Mouse (Mus musculus): ENCODE data around the gene Arhgap8. TPM values are rescaled to one million over a fixed set of nuclear protein-coding genes. Genes with fewer than 3 reads are reported as not detected.

Gene Arhgap8
- polyA plus RNA-seq, 1 experiment from 2014 or later, result 0.46 TPM

GRCm38 (mm10) chr15:84702391-84703345 is 17.2 kb upstream of the Arhgap8 start:
- no peak for DNase-seq
- Histone ChIP-seq H3K4me1 (ENCODE audit: control insufficient read depth, insufficient read depth, low read length) (no peaks in the 10 kb centered on the region), H3K27me3 (ENCODE audit: control insufficient read depth, insufficient read depth, low read length) (no peaks in the 10 kb centered on the region), H3K36me3 (ENCODE audit: control insufficient read depth, insufficient read depth, low read length) (no peaks in the 10 kb centered on the region), H3K27ac (replicated peaks; ENCODE audit: low read depth, low read length) (no peak overlapping the region), H3K9ac (replicated peaks; ENCODE audit: low read length) (no peak overlapping the region), H3K4me3 (replicated peaks; ENCODE audit: low read depth, low read length) (no peak overlapping the region), H3K9me3 (ENCODE audit: control insufficient read depth, low read length) (no peaks in the 10 kb centered on the region), H3K4me2 (ENCODE audit: low read length) (no peak overlapping the region)
- WGBS, result 88% methylated on average over 28 of the region's 29 CpGs
- no peak for ATAC-seq (ENCODE audit: low FRiP score, low TSS enrichment)

- no peak overlapping the region for H3K27ac ChIP-seq (replicated peaks; ENCODE audit: low read depth, low read length)
- no peaks in the 10 kb centered on the region for H3K9me3 ChIP-seq (ENCODE audit: control insufficient read depth, low read length)
- 83% methylated on average over 7 of the region's 7 CpGs for WGBS
- no peak overlapping the region for H3K4me2 ChIP-seq (ENCODE audit: low read length)
- H3K27me3 ChIP-seq (ENCODE audit: control insufficient read depth, insufficient read depth, low read length), result no peaks in the 10 kb centered on the region
- H3K9ac ChIP-seq (replicated peaks; ENCODE audit: low read length), result no peak overlapping the region
- DNase-seq (no peak), ATAC-seq (ENCODE audit: low FRiP score, low TSS enrichment) (no peak)
- H3K4me3 ChIP-seq (replicated peaks; ENCODE audit: low read depth, low read length), result no peak overlapping the region
- no peaks in the 10 kb centered on the region for H3K36me3 ChIP-seq (ENCODE audit: control insufficient read depth, insufficient read depth, low read length)
- H3K4me1 ChIP-seq (ENCODE audit: control insufficient read depth, insufficient read depth, low read length), result no peaks in the 10 kb centered on the region
These were observed 15.9 kb upstream of the Arhgap8 start for GRCm38 (mm10) chr15:84703992-84704391.

DNA sequence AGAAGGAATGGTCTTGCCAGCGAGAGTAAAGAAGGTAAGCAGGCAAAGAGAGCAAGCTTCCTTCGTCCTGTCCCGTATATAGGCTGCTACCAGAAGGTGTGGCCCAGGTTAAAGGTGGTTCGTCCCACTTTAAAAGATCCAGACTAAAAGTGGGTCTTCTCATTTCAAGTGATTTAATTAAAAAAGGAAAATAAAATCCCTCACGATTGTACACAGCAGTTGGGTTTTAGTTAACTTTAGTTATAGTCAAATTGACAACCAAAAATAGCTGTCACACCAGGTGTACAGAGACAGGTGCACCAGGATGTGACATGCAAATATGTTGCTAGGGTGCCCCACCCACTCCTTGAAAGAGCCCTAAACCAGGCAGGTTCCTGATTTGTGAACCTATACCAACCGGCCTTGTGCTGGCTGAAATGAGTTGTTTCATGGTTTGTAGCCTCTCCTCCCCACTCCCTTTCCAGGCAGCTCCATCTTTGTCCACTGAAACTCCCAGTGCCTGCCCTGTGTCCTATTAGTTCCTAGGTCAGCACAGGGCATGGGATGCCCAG is 14.4 kb upstream of the Arhgap8 start:
- H3K36me3 ChIP-seq (ENCODE audit: control insufficient read depth, insufficient read depth, low read length), result no peaks in the 10 kb centered on the region
- no peak for DNase-seq
- no peak overlapping the region for H3K27ac ChIP-seq (replicated peaks; ENCODE audit: low read depth, low read length)
- no peaks in the 10 kb centered on the region for H3K4me1 ChIP-seq (ENCODE audit: control insufficient read depth, insufficient read depth, low read length)
- no peaks in the 10 kb centered on the region for H3K27me3 ChIP-seq (ENCODE audit: control insufficient read depth, insufficient read depth, low read length)
- no peak overlapping the region for H3K4me2 ChIP-seq (ENCODE audit: low read length)
- H3K9ac ChIP-seq (replicated peaks; ENCODE audit: low read length), result no peak overlapping the region
- H3K9me3 ChIP-seq (ENCODE audit: control insufficient read depth, low read length), result no peaks in the 10 kb centered on the region
- ATAC-seq (ENCODE audit: low FRiP score, low TSS enrichment), result no peak
- no peak overlapping the region for H3K4me3 ChIP-seq (replicated peaks; ENCODE audit: low read depth, low read length)
- 89% methylated on average over 6 of the region's 6 CpGs for WGBS

DNA sequence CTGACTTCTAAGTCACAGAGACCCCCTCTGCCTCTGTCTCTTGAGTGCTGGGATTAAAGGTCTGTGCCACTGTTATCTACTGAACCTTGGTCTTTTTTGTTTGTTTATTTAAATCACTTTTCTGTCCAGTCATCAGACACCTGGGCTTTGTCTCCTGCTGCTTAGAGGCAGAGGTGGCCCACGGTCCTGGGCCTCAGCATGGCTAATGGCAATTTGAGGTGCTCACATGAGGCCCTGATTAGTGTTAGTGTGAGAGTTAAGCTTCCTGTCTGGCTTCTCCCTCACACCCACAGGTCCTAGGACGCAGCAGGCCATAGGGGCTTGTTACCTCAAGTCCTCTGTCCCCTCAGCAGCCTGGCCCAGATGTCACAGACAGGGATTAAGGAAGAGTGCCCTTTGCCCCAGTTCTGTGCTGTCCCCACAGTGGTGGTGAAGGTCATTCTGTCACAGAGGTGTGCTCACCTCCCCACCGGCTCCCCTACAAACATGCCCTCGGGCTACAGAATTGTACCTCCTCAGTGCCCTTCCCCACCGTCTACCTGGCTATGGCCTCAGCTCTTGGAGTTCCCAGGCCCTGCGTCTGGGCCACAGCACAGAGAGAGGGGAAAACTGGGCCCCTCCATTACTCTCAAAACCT is 12.8 kb upstream of the Arhgap8 start:
- H3K36me3 ChIP-seq (ENCODE audit: control insufficient read depth, insufficient read depth, low read length), result no peaks in the 10 kb centered on the region
- no peak overlapping the region for H3K9ac ChIP-seq (replicated peaks; ENCODE audit: low read length)
- no peaks in the 10 kb centered on the region for H3K27me3 ChIP-seq (ENCODE audit: control insufficient read depth, insufficient read depth, low read length)
- 85% methylated on average over 6 of the region's 6 CpGs for WGBS
- DNase-seq, result no peak
- H3K27ac ChIP-seq (replicated peaks; ENCODE audit: low read depth, low read length), result no peak overlapping the region
- no peak overlapping the region for H3K4me3 ChIP-seq (replicated peaks; ENCODE audit: low read depth, low read length)
- no peaks in the 10 kb centered on the region for H3K4me1 ChIP-seq (ENCODE audit: control insufficient read depth, insufficient read depth, low read length)
- ATAC-seq (ENCODE audit: low FRiP score, low TSS enrichment), result no peak
- H3K9me3 ChIP-seq (ENCODE audit: control insufficient read depth, low read length), result no peaks in the 10 kb centered on the region
- no peak overlapping the region for H3K4me2 ChIP-seq (ENCODE audit: low read length)

- H3K27ac ChIP-seq (replicated peaks; ENCODE audit: low read depth, low read length), result no peak overlapping the region
- H3K36me3 ChIP-seq (ENCODE audit: control insufficient read depth, insufficient read depth, low read length), result no peaks in the 10 kb centered on the region
- H3K9ac ChIP-seq (replicated peaks; ENCODE audit: low read length), result no peak overlapping the region
- H3K27me3 ChIP-seq (ENCODE audit: control insufficient read depth, insufficient read depth, low read length), result no peaks in the 10 kb centered on the region
- DNase-seq, result no peak
- no peak overlapping the region for H3K4me3 ChIP-seq (replicated peaks; ENCODE audit: low read depth, low read length)
- H3K4me2 ChIP-seq (ENCODE audit: low read length), result no peak overlapping the region
- H3K4me1 ChIP-seq (ENCODE audit: control insufficient read depth, insufficient read depth, low read length), result peaks cover 7% of the 10 kb centered on the region; the same call in 1 of the 2 replicates
- no peaks in the 10 kb centered on the region for H3K9me3 ChIP-seq (ENCODE audit: control insufficient read depth, low read length)
- WGBS, result 80% methylated on average over 14 of the region's 14 CpGs
- ATAC-seq (ENCODE audit: low FRiP score, low TSS enrichment), result no peak
These were observed 7.1 kb upstream of the Arhgap8 start for GRCm38 (mm10) chr15:84712566-84713405.

DNA sequence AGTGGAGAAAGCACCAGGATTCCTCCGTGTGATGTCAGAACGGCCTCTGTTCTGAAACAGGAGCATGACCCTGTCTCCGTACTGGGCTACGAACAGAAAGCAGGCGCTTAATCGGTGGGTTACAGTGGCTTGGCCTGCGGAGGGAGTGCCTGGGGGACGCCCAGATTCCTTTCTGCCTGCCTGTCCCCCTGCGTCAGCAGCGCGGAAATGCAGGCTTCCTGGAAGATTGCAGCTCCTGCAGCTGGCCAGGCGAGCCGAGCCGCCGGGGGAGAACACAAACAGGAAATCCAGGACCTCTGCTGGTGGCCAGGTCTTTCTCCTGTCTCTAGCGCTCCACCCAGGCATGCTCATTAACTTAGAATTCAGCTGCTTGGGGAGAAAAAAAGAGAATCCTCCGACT is 5.1 kb upstream of the Arhgap8 start:
- Histone ChIP-seq H3K4me2 (ENCODE audit: low read length) (peak overlapping the region; percentile 52), H3K4me3 (replicated peaks; ENCODE audit: low read depth, low read length) (peak overlapping the region; percentile 18), H3K9me3 (ENCODE audit: control insufficient read depth, low read length) (no peaks in the 10 kb centered on the region), H3K36me3 (ENCODE audit: control insufficient read depth, insufficient read depth, low read length) (no peaks in the 10 kb centered on the region), H3K4me1 (ENCODE audit: control insufficient read depth, insufficient read depth, low read length) (peaks cover 7% of the 10 kb centered on the region; the same call in 1 of the 2 replicates), H3K27me3 (ENCODE audit: control insufficient read depth, insufficient read depth, low read length) (peaks cover 10% of the 10 kb centered on the region), H3K27ac (replicated peaks; ENCODE audit: low read depth, low read length) (peak overlapping the region; percentile 76), H3K9ac (replicated peaks; ENCODE audit: low read length) (peak overlapping the region; percentile 36; the same call in 1 of the 2 replicates)
- peak; percentile 48; the same call in 1 of the 2 replicates for ATAC-seq (ENCODE audit: low FRiP score, low TSS enrichment)
- WGBS, result under 1% methylated on average over 17 of the region's 17 CpGs
- peak; percentile 84 for DNase-seq

DNA sequence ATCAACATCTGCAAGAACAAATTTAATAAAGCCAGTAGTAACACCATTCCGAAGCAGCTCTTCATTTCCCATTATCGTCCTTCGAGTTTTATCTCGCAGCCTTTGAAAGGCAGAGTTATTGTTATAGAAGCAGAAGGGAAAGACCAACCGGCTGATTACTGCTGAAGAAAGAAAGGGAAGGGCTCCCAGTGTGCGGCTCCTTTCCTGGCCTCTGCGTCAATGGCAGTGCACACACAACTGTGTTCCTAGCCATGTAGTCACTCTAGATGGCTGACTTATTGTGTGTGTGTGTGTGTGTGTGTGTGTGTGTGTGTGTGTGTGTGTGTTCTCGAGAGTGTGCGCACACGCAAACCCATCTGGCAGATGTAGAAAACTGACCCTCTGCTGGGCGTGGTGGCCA is 4.7 kb upstream of the Arhgap8 start:
- Histone ChIP-seq H3K27me3 (ENCODE audit: control insufficient read depth, insufficient read depth, low read length) (peaks cover 14% of the 10 kb centered on the region), H3K4me2 (ENCODE audit: low read length) (peak overlapping the region; percentile 52), H3K4me1 (ENCODE audit: control insufficient read depth, insufficient read depth, low read length) (peaks cover 11% of the 10 kb centered on the region; the same call in 1 of the 2 replicates), H3K9ac (replicated peaks; ENCODE audit: low read length) (peak overlapping the region; percentile 36; the same call in 1 of the 2 replicates), H3K9me3 (ENCODE audit: control insufficient read depth, low read length) (no peaks in the 10 kb centered on the region), H3K4me3 (replicated peaks; ENCODE audit: low read depth, low read length) (peak overlapping the region; percentile 18), H3K27ac (replicated peaks; ENCODE audit: low read depth, low read length) (peak overlapping the region; percentile 76), H3K36me3 (ENCODE audit: control insufficient read depth, insufficient read depth, low read length) (no peaks in the 10 kb centered on the region)
- no peak for ATAC-seq (ENCODE audit: low FRiP score, low TSS enrichment)
- no peak for DNase-seq
- WGBS, result 38% methylated on average over 11 of the region's 11 CpGs

Measured in midbrain, embryonic 14.5 days (tissue).